Mouse (Mus musculus): ENCODE data around the gene Rbm20. TPM values are rescaled to one million over a fixed set of nuclear protein-coding genes. Genes with fewer than 3 reads are reported as not detected.
"Not testable (repeated sequence)": the region's sequence is repeated elsewhere in the genome, so short reads cannot be mapped to it uniquely, and the experiment has no call there.

Gene Rbm20
- polyA plus RNA-seq, 1 experiment from 2014 or later = 0.59 TPM

GRCm38 (mm10) chr19:53649361-53649760, 27.7 kb upstream of the Rbm20 start:
- DNase-seq = no peak
- Histone ChIP-seq H3K4me3 (ENCODE audit: low read depth, low read length) (no peak overlapping the region), H3K4me1 (ENCODE audit: insufficient read depth) (peaks cover 9% of the 10 kb centered on the region), H3K36me3 (ENCODE audit: insufficient read depth) (peaks cover 28% of the 10 kb centered on the region), H3K9ac (no peak overlapping the region), H3K27me3 (ENCODE audit: insufficient read depth, low read length) (no peaks in the 10 kb centered on the region), H3K27ac (ENCODE audit: low read depth) (no peak overlapping the region), H3K4me2 (no peak overlapping the region), H3K9me3 (ENCODE audit: low read depth, low read length) (no peaks in the 10 kb centered on the region)
- 84% methylated on average over 6 of the region's 6 CpGs for WGBS
- TF ChIP-seq CTCF (IDR thresholded peaks at IDR 0.05; ENCODE audit: low read depth) = peak; percentile 17; the same call in 1 of the 2 replicates
- ATAC-seq (ENCODE audit: insufficient read depth) = peak; percentile 6; the same call in 1 of the 2 replicates

DNA sequence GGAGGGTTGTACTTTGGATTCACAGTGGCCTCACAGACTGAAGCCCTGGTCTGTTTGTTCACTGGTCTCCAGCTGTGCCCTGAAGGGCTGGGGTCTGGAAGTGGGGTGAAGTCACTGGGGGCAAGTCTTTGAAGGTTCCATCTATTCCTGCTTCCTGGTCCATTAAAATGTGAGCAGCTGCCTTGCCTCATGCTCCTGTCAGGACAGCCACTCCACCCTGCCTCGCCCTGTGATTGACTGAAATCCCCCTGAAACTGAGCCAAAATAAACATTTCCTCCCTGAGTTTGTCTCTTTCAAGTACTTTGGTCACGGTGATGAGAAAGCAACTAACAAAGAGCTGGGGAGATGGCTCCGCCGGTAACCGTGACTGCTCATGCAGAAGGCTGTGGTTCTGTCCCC, 27.3 kb upstream of the Rbm20 start:
- peaks cover 25% of the 10 kb centered on the region for H3K36me3 ChIP-seq (ENCODE audit: insufficient read depth)
- no peaks in the 10 kb centered on the region for H3K9me3 ChIP-seq (ENCODE audit: low read depth, low read length)
- no peak overlapping the region for H3K4me2 ChIP-seq
- no peak overlapping the region for H3K4me3 ChIP-seq (ENCODE audit: low read depth, low read length)
- TF ChIP-seq CTCF (IDR thresholded peaks at IDR 0.05; ENCODE audit: low read depth) = no peak
- WGBS = 24% methylated on average over 5 of the region's 5 CpGs
- H3K27ac ChIP-seq (ENCODE audit: low read depth) = no peak overlapping the region
- ATAC-seq (ENCODE audit: insufficient read depth) = peak; percentile 7; the same call in 1 of the 2 replicates
- no peak overlapping the region for H3K9ac ChIP-seq
- H3K4me1 ChIP-seq (ENCODE audit: insufficient read depth) = peaks cover 9% of the 10 kb centered on the region
- no peaks in the 10 kb centered on the region for H3K27me3 ChIP-seq (ENCODE audit: insufficient read depth, low read length)
- peak; percentile 55 for DNase-seq

- peaks cover 9% of the 10 kb centered on the region for H3K4me1 ChIP-seq (ENCODE audit: insufficient read depth)
- no peak overlapping the region for H3K4me2 ChIP-seq
- H3K9ac ChIP-seq = no peak overlapping the region
- H3K9me3 ChIP-seq (ENCODE audit: low read depth, low read length) = no peaks in the 10 kb centered on the region
- H3K36me3 ChIP-seq (ENCODE audit: insufficient read depth) = peaks cover 15% of the 10 kb centered on the region
- no peaks in the 10 kb centered on the region for H3K27me3 ChIP-seq (ENCODE audit: insufficient read depth, low read length)
- ATAC-seq (ENCODE audit: insufficient read depth) (no peak), DNase-seq (no peak)
- TF ChIP-seq CTCF (IDR thresholded peaks at IDR 0.05; ENCODE audit: low read depth) = no peak
- H3K4me3 ChIP-seq (ENCODE audit: low read depth, low read length) = no peak overlapping the region
- WGBS = 67% methylated on average over 7 of the region's 7 CpGs
- no peak overlapping the region for H3K27ac ChIP-seq (ENCODE audit: low read depth)
Observed at GRCm38 (mm10) chr19:53650921-53651320, 26.2 kb upstream of the Rbm20 start.

DNA sequence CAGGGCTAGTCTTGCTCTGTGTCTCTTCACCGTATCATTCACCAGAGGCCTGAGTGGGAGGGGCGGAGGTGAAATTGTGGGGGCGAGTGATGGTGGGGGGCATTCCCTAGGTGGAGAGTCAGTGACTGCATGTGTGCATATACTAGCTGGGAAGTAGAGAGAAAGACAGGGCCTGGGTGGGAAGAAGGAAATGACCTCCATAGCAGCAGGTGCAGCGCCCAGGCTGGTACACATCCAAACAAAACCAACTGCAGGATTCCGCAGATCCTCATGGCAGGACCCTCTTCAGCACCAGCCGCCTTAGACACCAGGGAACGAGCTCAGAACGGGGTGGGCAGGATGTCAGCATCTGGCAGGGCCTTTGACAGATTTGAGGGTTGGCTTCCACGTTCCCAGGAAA, 24.8 kb upstream of the Rbm20 start:
- Histone ChIP-seq H3K27ac (ENCODE audit: low read depth) (no peak overlapping the region), H3K4me2 (no peak overlapping the region), H3K4me3 (ENCODE audit: low read depth, low read length) (no peak overlapping the region), H3K27me3 (ENCODE audit: insufficient read depth, low read length) (no peaks in the 10 kb centered on the region), H3K9me3 (ENCODE audit: low read depth, low read length) (no peaks in the 10 kb centered on the region), H3K4me1 (ENCODE audit: insufficient read depth) (peaks cover 9% of the 10 kb centered on the region), H3K9ac (no peak overlapping the region), H3K36me3 (ENCODE audit: insufficient read depth) (peaks cover 4% of the 10 kb centered on the region; the same call in 1 of the 2 replicates)
- DNase-seq = no peak
- TF ChIP-seq CTCF (IDR thresholded peaks at IDR 0.05; ENCODE audit: low read depth) = no peak
- 55% methylated on average over 9 of the region's 9 CpGs for WGBS
- no peak for ATAC-seq (ENCODE audit: insufficient read depth)

DNA sequence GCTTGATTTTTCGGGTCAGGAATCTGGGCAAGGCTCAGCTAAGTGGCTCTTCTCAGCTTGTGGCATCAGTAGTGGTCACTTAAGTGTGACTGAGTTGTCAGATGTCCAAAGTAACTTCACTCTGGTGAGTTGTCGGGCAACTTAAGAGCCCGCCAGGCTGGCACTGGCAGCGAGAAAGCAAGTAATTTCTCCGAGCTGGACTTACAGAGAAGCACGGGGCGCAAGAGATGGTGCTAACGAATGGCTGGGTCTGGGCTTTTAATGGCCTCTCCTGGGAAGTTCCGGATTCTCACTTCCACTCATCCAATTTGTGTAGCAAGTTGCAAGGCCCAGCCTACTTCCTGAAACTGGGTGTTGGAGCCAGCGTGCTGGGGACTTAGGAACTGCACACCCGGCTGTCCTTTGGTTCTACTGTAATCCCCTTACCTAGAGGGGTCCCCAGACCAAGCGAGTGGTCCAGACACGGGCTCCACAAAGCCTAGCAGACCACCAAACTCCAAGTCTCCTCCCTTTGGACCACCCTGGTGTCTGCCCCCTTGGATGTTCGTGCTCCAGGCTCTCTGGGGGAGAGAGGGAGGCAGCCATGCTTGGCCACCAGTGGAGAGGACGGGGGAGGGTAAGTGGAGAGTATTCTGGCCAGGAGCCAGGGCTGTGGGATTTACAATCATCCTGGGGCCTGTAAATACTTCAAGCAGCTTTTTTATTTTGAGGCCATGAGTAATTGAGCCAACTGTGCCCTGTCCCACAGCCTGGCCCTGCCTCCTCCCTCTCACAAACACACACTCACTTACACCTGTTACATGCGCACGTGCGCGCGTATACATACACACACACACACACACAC, 23.3 kb upstream of the Rbm20 start:
- H3K4me1 ChIP-seq (ENCODE audit: insufficient read depth) = peaks cover 9% of the 10 kb centered on the region
- WGBS = 51% methylated on average over 20 of the region's 20 CpGs
- H3K4me2 ChIP-seq = peak overlapping the region; percentile 1; the same call in 1 of the 2 replicates
- ATAC-seq (ENCODE audit: insufficient read depth) = peak; percentile 72
- no peak overlapping the region for H3K9ac ChIP-seq
- H3K4me3 ChIP-seq (ENCODE audit: low read depth, low read length) = no peak overlapping the region
- peak; percentile 86 for DNase-seq
- H3K27ac ChIP-seq (ENCODE audit: low read depth) = peak overlapping the region; percentile 69
- no peaks in the 10 kb centered on the region; the same call in 1 of the 2 replicates for H3K36me3 ChIP-seq (ENCODE audit: insufficient read depth)
- H3K9me3 ChIP-seq (ENCODE audit: low read depth, low read length) = no peaks in the 10 kb centered on the region
- no peak for TF ChIP-seq CTCF (IDR thresholded peaks at IDR 0.05; ENCODE audit: low read depth)
- H3K27me3 ChIP-seq (ENCODE audit: insufficient read depth, low read length) = no peaks in the 10 kb centered on the region

DNA sequence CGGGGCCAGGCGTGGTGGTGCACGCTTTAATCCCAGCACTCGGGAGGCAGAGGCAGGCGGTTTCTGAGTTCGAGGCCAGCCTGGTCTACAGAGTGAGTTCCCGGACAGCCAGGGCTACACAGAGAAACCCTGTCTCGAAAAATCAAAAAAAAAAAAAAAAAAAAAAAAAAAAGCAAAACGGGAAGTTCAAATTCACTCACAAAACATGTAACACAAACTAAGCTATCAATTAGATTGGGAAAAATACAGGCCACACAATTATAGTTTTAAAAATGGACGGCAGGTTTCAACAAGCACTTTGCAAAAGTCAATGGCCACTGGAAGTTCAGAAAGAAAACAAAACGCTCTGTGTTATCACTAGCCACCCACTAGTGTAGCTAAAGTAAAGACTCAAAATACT, 20.7 kb upstream of the Rbm20 start:
- H3K4me2 ChIP-seq; H3K27ac ChIP-seq (ENCODE audit: low read depth); H3K9me3 ChIP-seq (ENCODE audit: low read depth, low read length); H3K36me3 ChIP-seq (ENCODE audit: insufficient read depth); H3K4me1 ChIP-seq (ENCODE audit: insufficient read depth); H3K27me3 ChIP-seq (ENCODE audit: insufficient read depth, low read length); DNase-seq; H3K4me3 ChIP-seq (ENCODE audit: low read depth, low read length); H3K9ac ChIP-seq; ATAC-seq (ENCODE audit: insufficient read depth): not testable (repeated sequence)
- WGBS = 82% methylated on average over 11 of the region's 11 CpGs

GRCm38 (mm10) chr19:53657437-53657836, 19.7 kb upstream of the Rbm20 start:
- ATAC-seq (ENCODE audit: insufficient read depth) (no peak), DNase-seq (no peak)
- Histone ChIP-seq H3K27ac (ENCODE audit: low read depth) (no peak overlapping the region), H3K9ac (no peak overlapping the region), H3K36me3 (ENCODE audit: insufficient read depth) (no peaks in the 10 kb centered on the region), H3K4me2 (no peak overlapping the region), H3K9me3 (ENCODE audit: low read depth, low read length) (no peaks in the 10 kb centered on the region), H3K4me1 (ENCODE audit: insufficient read depth) (peaks cover 9% of the 10 kb centered on the region), H3K4me3 (ENCODE audit: low read depth, low read length) (no peak overlapping the region), H3K27me3 (ENCODE audit: insufficient read depth, low read length) (no peaks in the 10 kb centered on the region; the same call in 1 of the 2 replicates)
- WGBS = 67% methylated on average over 5 of the region's 5 CpGs
- no peak for TF ChIP-seq CTCF (IDR thresholded peaks at IDR 0.05; ENCODE audit: low read depth)
